Mouse (Mus musculus) forebrain, embryonic 13.5 days (tissue): ENCODE results near the gene Prss21. TPM values are rescaled to one million over a fixed set of nuclear protein-coding genes. Genes with fewer than 3 reads are reported as not detected.

ENCODE experiments used
- ATAC-seq: fragments of 200-750 bp; cut with Nextera tagmentation; 2 replicates; pipeline ENCODE4 v1.8.0; 2017
- H3K27ac ChIP-seq: fragments of 300-500 bp; sonication (generic); 2 replicates; pipeline ENCODE4 v1.5.1; 2015; ENCODE audit warnings: inconsistent platforms, mild to moderate bottlenecking, moderate library complexity
- H3K27me3 ChIP-seq: fragments of 300-500 bp; sonication (generic); 2 replicates; pipeline ENCODE4 v1.6.1; 2015; ENCODE audit warnings: mild to moderate bottlenecking, inconsistent platforms
- H3K36me3 ChIP-seq: fragments of 300-500 bp; sonication (generic); 2 replicates; pipeline ENCODE4 v1.6.1; 2015; ENCODE audit warnings: mild to moderate bottlenecking, inconsistent platforms; ENCODE audit not compliant: poor library complexity, severe bottlenecking
- H3K4me1 ChIP-seq: fragments of 300-500 bp; sonication (generic); 2 replicates; pipeline ENCODE4 v1.6.1; 2015; ENCODE audit warnings: inconsistent platforms
- H3K4me2 ChIP-seq: fragments of 300-500 bp; sonication (generic); 2 replicates; pipeline ENCODE4 v1.6.1; 2015; ENCODE audit warnings: inconsistent platforms, mild to moderate bottlenecking, moderate library complexity
- H3K4me3 ChIP-seq: fragments of 300-500 bp; sonication (generic); 2 replicates; pipeline ENCODE4 v1.5.1; 2015; ENCODE audit warnings: mild to moderate bottlenecking, inconsistent platforms
- H3K9ac ChIP-seq: fragments of 300-500 bp; sonication (generic); 2 replicates; pipeline ENCODE4 v1.6.1; 2015; ENCODE audit warnings: mild to moderate bottlenecking, inconsistent platforms
- H3K9me3 ChIP-seq: fragments of 300-500 bp; sonication (generic); replicated peaks from 2 replicates; pipeline ENCODE4 v1.6.1; 2016; ENCODE audit warnings: inconsistent platforms
- WGBS: fragments of 180-500 bp; shearing (Covaris S2); methylation state at CpG from one replicate; pipeline ENCODE4 v1.1.7; 2015; 5-methylcytosine and 5-hydroxymethylcytosine counted together
- polyA plus RNA-seq: library from polyadenylated mRNA; unstranded; fragments of >200 nt; fragmentation: Nextera tagmentation; extraction: Ambion mirVana; gene quantifications from 2 replicates; pipeline ENCODE4 v1.2.1, GENCODE M21; 2015

Prss21 gene
- polyA plus RNA-seq: not detected in 2 replicates

DNA sequence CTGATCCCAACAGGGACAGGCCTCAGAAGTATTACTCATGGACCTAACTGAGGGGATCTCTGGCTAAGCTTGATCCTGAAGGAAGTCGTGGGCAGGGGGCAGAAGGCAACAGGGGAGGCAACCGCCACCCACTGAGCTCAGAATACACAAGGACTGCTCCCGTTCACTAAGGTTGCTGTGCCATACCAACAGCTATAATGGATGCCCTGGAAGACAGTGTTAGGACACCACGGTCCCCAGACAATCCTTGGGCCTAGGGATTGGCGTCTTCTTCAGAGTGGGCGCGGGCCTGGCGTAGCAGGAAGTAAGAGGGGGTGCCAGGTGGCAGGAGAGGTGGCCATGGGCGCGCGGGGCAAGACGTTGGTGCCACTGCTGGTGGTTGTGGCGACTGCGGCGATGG, at the start of gene Prss21:
Gene Prss21 (plus strand): TSS at position 301 of the 400 bp plus-strand sequence.
- WGBS: 88% methylated on average over 15 of the region's 15 CpGs
- no peak within 1 kb of the TSS for H3K4me2 ChIP-seq
- H3K27me3 ChIP-seq: no peaks in the 10 kb centered on the region
- no peaks in the 10 kb centered on the region for H3K36me3 ChIP-seq
- no peak within 1 kb of the TSS for H3K9ac ChIP-seq
- H3K4me1 ChIP-seq: no peaks in the 10 kb centered on the region
- no peak for ATAC-seq
- H3K4me3 ChIP-seq: no peak within 1 kb of the TSS
- no peak within 1 kb of the TSS for H3K27ac ChIP-seq
- no peaks in the 10 kb centered on the region for H3K9me3 ChIP-seq

- Histone ChIP-seq H3K9me3 (peaks cover 22% of the 10 kb centered on the region), H3K27me3 (no peaks in the 10 kb centered on the region), H3K4me3 (no peak overlapping the region), H3K4me1 (no peaks in the 10 kb centered on the region), H3K9ac (no peak overlapping the region), H3K27ac (no peak overlapping the region), H3K36me3 (peaks cover 100% of the 10 kb centered on the region), H3K4me2 (no peak overlapping the region)
- 97% methylated on average over 8 of the region's 8 CpGs for WGBS
- ATAC-seq: no peak
These were observed 49.3 kb upstream of the Prss21 start for GRCm38 (mm10) chr17:23818579-23818978.

DNA sequence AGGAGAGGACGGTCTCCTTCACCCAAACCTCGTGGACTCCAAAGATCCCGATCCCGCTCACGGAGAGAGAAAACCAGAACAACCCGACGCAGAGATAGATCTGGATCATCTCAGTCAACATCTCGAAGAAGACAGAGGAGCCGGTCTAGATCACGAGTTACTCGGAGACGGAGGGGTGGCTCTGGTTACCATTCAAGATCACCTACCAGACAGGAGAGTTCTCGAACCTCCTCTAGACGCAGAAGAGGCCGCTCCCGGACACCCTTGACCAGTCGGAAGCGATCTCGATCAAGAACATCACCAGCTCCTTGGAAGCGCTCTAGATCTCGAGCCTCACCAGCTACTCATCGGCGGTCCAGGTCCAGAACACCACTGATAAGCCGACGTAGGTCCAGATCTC, 48.6 kb upstream of the Prss21 start:
- Histone ChIP-seq H3K36me3 (peaks cover 100% of the 10 kb centered on the region), H3K4me2 (no peak overlapping the region)

DNA sequence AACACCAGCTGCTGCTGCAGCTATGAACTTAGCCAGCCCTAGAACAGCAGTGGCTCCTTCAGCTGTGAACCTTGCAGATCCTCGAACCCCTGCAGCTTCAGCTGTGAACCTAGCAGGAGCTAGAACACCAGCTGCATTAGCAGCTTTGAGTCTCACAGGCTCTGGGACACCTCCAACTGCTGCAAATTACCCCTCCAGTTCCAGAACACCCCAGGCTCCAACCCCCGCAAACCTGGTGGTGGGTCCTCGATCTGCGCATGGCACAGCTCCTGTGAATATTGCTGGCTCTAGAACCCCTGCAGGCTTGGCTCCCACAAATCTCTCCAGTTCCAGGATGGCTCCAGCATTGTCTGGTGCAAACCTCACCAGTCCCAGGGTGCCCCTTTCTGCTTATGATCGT, 47.1 kb upstream of the Prss21 start:
- no peak for ATAC-seq
- no peak overlapping the region for H3K4me2 ChIP-seq
- H3K27me3 ChIP-seq: no peaks in the 10 kb centered on the region
- H3K4me1 ChIP-seq: no peaks in the 10 kb centered on the region
- peaks cover 100% of the 10 kb centered on the region for H3K36me3 ChIP-seq
- H3K4me3 ChIP-seq: no peak overlapping the region
- H3K9me3 ChIP-seq: peaks cover 20% of the 10 kb centered on the region
- 97% methylated on average over 5 of the region's 5 CpGs for WGBS
- H3K9ac ChIP-seq: no peak overlapping the region
- H3K27ac ChIP-seq: no peak overlapping the region

More for the DNA sequence above, 48.6 kb upstream of the Prss21 start:
- no peak overlapping the region for H3K9ac ChIP-seq
- no peak overlapping the region for H3K27ac ChIP-seq
- 98% methylated on average over 25 of the region's 25 CpGs for WGBS
- ATAC-seq: no peak
- peaks cover 22% of the 10 kb centered on the region for H3K9me3 ChIP-seq
- no peaks in the 10 kb centered on the region for H3K4me1 ChIP-seq
- H3K4me3 ChIP-seq: no peak overlapping the region
- no peaks in the 10 kb centered on the region for H3K27me3 ChIP-seq

DNA sequence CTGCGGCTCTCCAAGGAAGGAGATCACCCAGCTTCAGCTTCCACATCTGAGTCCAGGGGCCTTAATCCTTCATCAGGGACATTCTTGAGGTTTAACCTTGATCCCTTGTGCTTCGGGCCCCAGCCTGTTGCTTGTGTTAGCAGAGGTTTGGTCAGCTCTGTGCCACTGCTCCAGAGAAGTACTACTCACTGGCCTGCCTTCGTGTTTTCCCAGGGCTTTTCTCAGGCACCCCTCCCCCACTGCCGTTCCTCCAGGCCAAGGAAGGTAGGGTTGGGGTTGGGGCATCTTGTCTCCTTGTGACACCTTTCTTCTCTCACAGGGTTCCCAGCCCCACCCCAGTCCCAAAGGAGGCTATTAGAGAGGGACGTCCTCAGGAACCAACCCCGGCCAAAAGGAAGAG, 45.8 kb upstream of the Prss21 start:
- peaks cover 11% of the 10 kb centered on the region for H3K4me1 ChIP-seq
- H3K4me2 ChIP-seq: no peak overlapping the region
- peaks cover 19% of the 10 kb centered on the region for H3K9me3 ChIP-seq
- peaks cover 100% of the 10 kb centered on the region for H3K36me3 ChIP-seq
- no peak overlapping the region for H3K4me3 ChIP-seq
- WGBS: 82% methylated on average over 6 of the region's 6 CpGs
- H3K27me3 ChIP-seq: no peaks in the 10 kb centered on the region
- ATAC-seq: no peak
- no peak overlapping the region for H3K27ac ChIP-seq
- H3K9ac ChIP-seq: no peak overlapping the region

GRCm38 (mm10) chr17:23823018-23823417, 44.8 kb upstream of the Prss21 start:
- Histone ChIP-seq H3K4me1 (peaks cover 20% of the 10 kb centered on the region), H3K27ac (no peak overlapping the region), H3K9me3 (peaks cover 19% of the 10 kb centered on the region), H3K36me3 (peaks cover 93% of the 10 kb centered on the region), H3K9ac (no peak overlapping the region), H3K27me3 (no peaks in the 10 kb centered on the region), H3K4me2 (no peak overlapping the region), H3K4me3 (no peak overlapping the region)
- WGBS: 87% methylated on average over 16 of the region's 16 CpGs
- 0 out of 2 replicates have a peak, but pooled peaks have one; percentile 27 for ATAC-seq

- 0 out of 2 replicates have a peak, but pooled peaks have one; percentile 25 for ATAC-seq
- Histone ChIP-seq H3K9ac (no peak overlapping the region), H3K27ac (no peak overlapping the region), H3K9me3 (peaks cover 17% of the 10 kb centered on the region), H3K4me1 (peaks cover 24% of the 10 kb centered on the region), H3K36me3 (peaks cover 87% of the 10 kb centered on the region), H3K4me3 (no peak overlapping the region), H3K27me3 (no peaks in the 10 kb centered on the region), H3K4me2 (no peak overlapping the region)
- WGBS: 90% methylated on average over 12 of the region's 12 CpGs
These were observed 44.2 kb upstream of the Prss21 start for GRCm38 (mm10) chr17:23823614-23824013.

- 87% methylated on average over 4 of the region's 4 CpGs for WGBS
- H3K36me3 ChIP-seq: peaks cover 67% of the 10 kb centered on the region
- no peak overlapping the region for H3K4me2 ChIP-seq
- H3K9me3 ChIP-seq: no peaks in the 10 kb centered on the region
- no peak for ATAC-seq
- H3K27me3 ChIP-seq: peaks cover 1% of the 10 kb centered on the region
- no peak overlapping the region for H3K9ac ChIP-seq
- no peak overlapping the region for H3K4me3 ChIP-seq
- peaks cover 24% of the 10 kb centered on the region for H3K4me1 ChIP-seq
- no peak overlapping the region for H3K27ac ChIP-seq
These were observed 42.3 kb upstream of the Prss21 start for GRCm38 (mm10) chr17:23825591-23825990.

DNA sequence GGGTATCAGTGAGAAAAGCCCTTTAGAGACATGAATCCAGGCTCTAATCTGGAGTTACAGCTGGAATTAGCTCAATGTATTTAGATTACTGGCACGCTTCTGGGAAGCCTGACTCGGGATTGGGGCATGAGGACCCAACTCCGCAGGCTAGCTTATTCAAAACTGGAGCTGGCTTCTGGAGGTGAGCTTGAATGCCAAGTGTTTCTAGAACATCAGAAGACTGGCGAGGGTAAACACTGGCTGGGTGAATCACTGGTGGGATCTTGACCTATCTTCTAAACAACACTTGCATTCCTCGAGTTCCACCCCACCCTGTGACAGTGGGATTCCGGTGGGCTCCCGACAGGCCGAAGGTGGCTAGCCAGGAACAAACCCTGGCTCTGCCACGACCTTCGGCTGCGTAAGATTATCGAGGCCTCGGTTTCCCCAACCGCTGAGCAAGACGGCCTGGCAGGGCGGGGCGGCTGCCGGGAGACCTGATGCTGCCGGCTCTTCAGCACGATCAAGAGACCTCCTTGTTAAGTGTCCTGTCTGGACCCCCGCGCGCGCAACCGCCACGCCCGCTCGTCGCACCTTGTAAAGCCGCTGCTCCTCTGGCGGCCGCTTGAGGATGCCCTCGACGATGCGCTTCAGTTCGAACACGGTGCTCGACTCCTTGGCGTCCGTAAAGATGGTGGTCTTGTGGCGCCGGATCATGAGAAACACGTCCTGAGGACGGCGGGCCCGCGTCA, 39.4 kb upstream of the Prss21 start:
- peak overlapping the region; percentile 87 for H3K4me2 ChIP-seq
- under 1% methylated on average over 46 of the region's 47 CpGs for WGBS
- H3K4me1 ChIP-seq: peaks cover 24% of the 10 kb centered on the region
- peak overlapping the region; percentile 95 for H3K27ac ChIP-seq
- peak; percentile 80 for ATAC-seq
- peaks cover 39% of the 10 kb centered on the region for H3K36me3 ChIP-seq
- no peaks in the 10 kb centered on the region for H3K9me3 ChIP-seq
- H3K27me3 ChIP-seq: peaks cover 25% of the 10 kb centered on the region
- H3K9ac ChIP-seq: peak overlapping the region; percentile 91
- peak overlapping the region; percentile 92 for H3K4me3 ChIP-seq

DNA sequence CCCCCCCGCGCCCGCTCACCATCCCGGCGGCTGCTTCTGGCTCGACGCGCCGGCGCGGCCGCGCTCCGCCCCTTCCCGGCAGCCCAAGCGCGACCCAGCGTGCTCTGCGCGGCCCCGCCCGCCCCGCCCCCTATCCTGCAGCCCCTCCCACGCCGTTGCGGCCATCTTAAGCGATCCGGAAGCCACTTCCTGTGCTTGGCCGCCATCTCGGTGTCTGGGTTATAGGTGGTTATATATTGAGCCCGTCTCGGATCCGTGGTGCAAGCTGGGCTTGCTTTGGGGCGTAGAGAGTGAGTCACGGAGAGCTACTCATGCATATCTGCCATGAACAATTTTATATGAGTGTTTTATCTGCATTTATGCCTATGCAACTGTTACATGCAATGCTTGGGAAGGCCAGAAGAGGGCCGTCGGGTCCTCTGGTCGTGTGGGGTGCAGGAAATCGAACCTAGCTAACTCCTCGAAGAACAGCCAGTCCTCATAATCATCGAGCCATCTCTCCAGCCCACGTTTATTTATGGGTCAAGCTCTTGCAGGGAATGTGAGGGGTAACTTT, 38.7 kb upstream of the Prss21 start, which contains the start of gene Elob:
Gene Elob (minus strand): TSS at position 73 of the 556 bp plus-strand sequence.
- peak within 1 kb of the TSS; percentile 87 for H3K4me2 ChIP-seq
- peak within 1 kb of the TSS; percentile 95 for H3K27ac ChIP-seq
- H3K4me1 ChIP-seq: peaks cover 24% of the 10 kb centered on the region
- peak; percentile 96 for ATAC-seq
- H3K36me3 ChIP-seq: peaks cover 32% of the 10 kb centered on the region
- peak within 1 kb of the TSS; percentile 92 for H3K4me3 ChIP-seq
- peak within 1 kb of the TSS; percentile 91 for H3K9ac ChIP-seq
- WGBS: 3% methylated on average over 30 of the region's 42 CpGs
- H3K27me3 ChIP-seq: peaks cover 32% of the 10 kb centered on the region
- H3K9me3 ChIP-seq: no peaks in the 10 kb centered on the region

DNA sequence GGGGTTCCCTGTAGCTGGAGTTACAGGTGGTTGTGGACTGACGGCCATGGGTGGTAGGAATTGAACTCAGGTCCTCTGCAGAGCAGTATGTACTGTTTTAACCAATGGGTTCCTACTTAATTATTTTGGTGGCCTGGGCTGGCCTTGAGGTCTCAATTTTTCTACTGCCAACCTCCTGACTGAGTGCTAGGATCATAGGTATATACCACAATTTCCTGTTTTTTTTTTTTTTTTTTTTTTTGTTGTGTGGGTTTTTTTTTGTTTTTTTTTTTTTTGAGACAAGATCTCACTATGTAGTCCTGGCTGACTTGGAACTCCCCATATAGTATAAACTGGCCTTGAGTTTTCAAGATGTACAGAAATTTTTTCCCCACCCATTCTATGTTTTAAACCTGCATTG, 36.7 kb upstream of the Prss21 start:
- Histone ChIP-seq H3K4me3 (no peak overlapping the region), H3K36me3 (peaks cover 11% of the 10 kb centered on the region), H3K27me3 (peaks cover 42% of the 10 kb centered on the region), H3K4me2 (no peak overlapping the region), H3K4me1 (peaks cover 22% of the 10 kb centered on the region), H3K27ac (no peak overlapping the region), H3K9me3 (no peaks in the 10 kb centered on the region), H3K9ac (no peak overlapping the region)
- no peak for ATAC-seq
- 87% methylated on average over 1 of the region's 1 CpGs for WGBS

- Histone ChIP-seq H3K27me3 (peaks cover 41% of the 10 kb centered on the region), H3K4me1 (no peaks in the 10 kb centered on the region), H3K4me3 (no peak within 1 kb of the TSS), H3K4me2 (no peak within 1 kb of the TSS), H3K9ac (no peak within 1 kb of the TSS), H3K9me3 (no peaks in the 10 kb centered on the region), H3K27ac (no peak within 1 kb of the TSS), H3K36me3 (no peaks in the 10 kb centered on the region)
- WGBS: 55% methylated on average over 8 of the region's 8 CpGs
- no peak for ATAC-seq
These were observed 31.8 kb upstream of the Prss21 start, which contains the start of gene Prss33 for GRCm38 (mm10) chr17:23836006-23836575. Gene Prss33, minus strand, starts transcription at chr17:23836056.
